Mouse (Mus musculus): ENCODE results near the gene Camk2n2. TPM values are rescaled to one million over a fixed set of nuclear protein-coding genes. Genes with fewer than 3 reads are reported as not detected.
A peak's percentile ranks its signal among the peaks of the same experiment; 100 is the strongest.

The Camk2n2 gene
- polyA plus RNA-seq, 1 experiment from 2014 or later, result 63.8 TPM

DNA sequence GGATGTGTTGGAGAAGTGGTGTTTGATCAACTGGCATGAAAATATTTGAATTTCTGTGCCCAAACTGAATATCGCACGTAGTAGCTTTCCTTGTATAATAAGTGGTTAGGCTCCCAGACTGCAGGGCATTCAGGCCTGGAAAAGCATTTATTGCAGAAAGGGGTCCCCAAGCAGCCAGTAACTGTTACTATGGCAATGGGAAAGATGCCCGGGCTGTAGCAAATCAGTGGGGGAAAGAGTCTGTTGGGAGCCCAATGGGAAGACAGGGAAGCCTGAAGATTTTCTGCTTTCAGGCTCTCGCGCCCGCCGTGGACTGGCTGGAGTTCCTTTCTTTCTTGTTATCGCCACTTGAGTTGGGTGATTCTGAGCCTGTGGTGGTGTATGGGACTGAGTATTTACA lies 17.3 kb upstream of the Camk2n2 start:
- peak; percentile 47; the same call in 1 of the 2 replicates for ATAC-seq (ENCODE audit: low FRiP score)
- Histone ChIP-seq H3K9me3 (ENCODE audit: control insufficient read depth, low read length) (no peaks in the 10 kb centered on the region), H3K4me1 (replicated peaks; ENCODE audit: control insufficient read depth, insufficient read depth, low read length) (no peaks in the 10 kb centered on the region), H3K27ac (0 out of 2 replicates have a peak overlapping the region, but pooled peaks have one; percentile 7), H3K27me3 (ENCODE audit: control insufficient read depth, insufficient read depth, low read length) (no peaks in the 10 kb centered on the region), H3K36me3 (replicated peaks; ENCODE audit: control insufficient read depth, insufficient read depth) (peaks cover 13% of the 10 kb centered on the region), H3K4me3 (replicated peaks; ENCODE audit: low read length) (no peak overlapping the region), H3K9ac (no peak overlapping the region), H3K4me2 (replicated peaks) (no peak overlapping the region)
- DNase-seq (ENCODE audit: low spot score), result peak; percentile 40
- WGBS, result 68% methylated on average over 8 of the region's 8 CpGs

DNA sequence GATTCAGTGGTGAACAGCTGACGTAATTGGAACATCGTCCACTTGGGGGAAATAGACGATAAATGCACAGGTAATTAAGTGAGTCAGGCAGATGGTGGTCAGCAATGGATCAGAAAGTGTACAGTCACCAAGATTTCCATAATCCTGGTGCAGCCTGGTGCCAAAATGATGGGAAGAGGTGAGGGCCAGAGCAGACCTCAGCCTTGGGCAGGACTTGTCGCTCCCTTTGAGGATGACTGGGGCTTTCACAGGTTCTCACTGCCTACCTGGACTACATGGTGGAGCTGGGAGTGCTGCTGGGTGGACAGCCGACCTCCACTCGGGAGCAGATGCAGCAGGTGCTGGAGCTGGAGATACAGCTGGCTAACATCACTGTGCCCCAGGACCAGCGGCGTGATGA lies 16.3 kb upstream of the Camk2n2 start:
- no peak overlapping the region for H3K4me3 ChIP-seq (replicated peaks; ENCODE audit: low read length)
- WGBS, result 82% methylated on average over 8 of the region's 8 CpGs
- no peaks in the 10 kb centered on the region for H3K4me1 ChIP-seq (replicated peaks; ENCODE audit: control insufficient read depth, insufficient read depth, low read length)
- H3K9me3 ChIP-seq (ENCODE audit: control insufficient read depth, low read length), result no peaks in the 10 kb centered on the region
- H3K36me3 ChIP-seq (replicated peaks; ENCODE audit: control insufficient read depth, insufficient read depth), result peaks cover 21% of the 10 kb centered on the region
- H3K9ac ChIP-seq, result no peak overlapping the region
- H3K27me3 ChIP-seq (ENCODE audit: control insufficient read depth, insufficient read depth, low read length), result no peaks in the 10 kb centered on the region
- no peak for ATAC-seq (ENCODE audit: low FRiP score)
- no peak overlapping the region for H3K4me2 ChIP-seq (replicated peaks)
- no peak for DNase-seq (ENCODE audit: low spot score)
- H3K27ac ChIP-seq, result no peak overlapping the region

DNA sequence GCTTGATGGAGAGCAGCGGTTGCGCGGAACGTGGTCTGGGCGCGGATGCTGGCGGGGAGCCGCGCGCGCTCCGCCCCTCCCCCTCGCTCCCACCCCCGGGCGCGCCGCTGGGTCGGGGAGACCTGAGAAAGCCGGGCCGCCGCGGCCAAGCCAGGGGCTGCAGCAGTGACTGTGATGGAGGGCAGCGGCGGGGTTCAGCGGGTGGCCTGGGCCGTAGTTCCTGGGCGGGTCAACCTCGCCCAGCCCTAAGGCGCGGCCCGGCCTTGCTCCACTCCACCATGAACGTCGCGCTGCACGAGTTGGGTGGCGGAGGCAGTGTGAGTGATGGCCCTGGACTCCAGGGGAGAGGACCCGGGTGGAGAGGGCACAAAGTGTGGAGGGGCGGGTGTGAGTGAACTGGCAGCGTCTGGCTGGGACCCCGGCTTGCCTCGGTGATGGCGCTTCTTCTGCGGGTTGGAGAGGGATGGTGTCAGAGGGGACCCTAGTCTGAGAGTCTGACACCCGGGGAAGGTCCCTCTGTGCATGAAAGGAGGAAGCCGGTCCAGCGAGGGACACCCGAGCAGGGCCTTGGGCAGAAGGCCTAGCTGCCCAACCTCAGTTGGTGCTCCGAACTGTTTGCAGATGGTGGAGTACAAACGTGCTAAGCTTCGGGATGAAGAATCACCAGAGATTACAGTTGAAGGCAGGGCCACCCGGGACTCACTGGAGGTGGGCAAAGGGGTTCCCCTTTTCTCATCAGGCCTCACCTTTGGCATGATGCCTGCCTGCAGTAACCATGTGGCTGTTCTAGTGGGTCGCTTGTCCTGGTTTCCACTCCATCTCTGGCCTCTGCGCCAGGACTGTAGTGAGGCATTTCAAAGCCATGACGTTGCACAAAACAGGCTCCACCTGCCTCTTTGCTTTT lies 8.9 kb upstream of the Camk2n2 start, which contains the start of gene Ece2:
TSS of gene Ece2 (plus strand) at position 98 of the 904 bp plus-strand sequence.
- peak within 1 kb of the TSS; percentile 79 for H3K9ac ChIP-seq
- ATAC-seq (ENCODE audit: low FRiP score), result peak; percentile 73
- peaks cover 7% of the 10 kb centered on the region; the same call in 1 of the 2 replicates for H3K4me1 ChIP-seq (replicated peaks; ENCODE audit: control insufficient read depth, insufficient read depth, low read length)
- peaks cover 16% of the 10 kb centered on the region for H3K36me3 ChIP-seq (replicated peaks; ENCODE audit: control insufficient read depth, insufficient read depth)
- DNase-seq (ENCODE audit: low spot score), result peak; percentile 45
- H3K9me3 ChIP-seq (ENCODE audit: control insufficient read depth, low read length), result no peaks in the 10 kb centered on the region
- peak within 1 kb of the TSS; percentile 64 for H3K4me3 ChIP-seq (replicated peaks; ENCODE audit: low read length)
- no peaks in the 10 kb centered on the region for H3K27me3 ChIP-seq (ENCODE audit: control insufficient read depth, insufficient read depth, low read length)
- H3K27ac ChIP-seq, result 0 out of 2 replicates have a peak within 1 kb of the TSS, but pooled peaks have one; percentile 39
- H3K4me2 ChIP-seq (replicated peaks), result peak within 1 kb of the TSS; percentile 96
- 6% methylated on average over 51 of the region's 54 CpGs for WGBS

DNA sequence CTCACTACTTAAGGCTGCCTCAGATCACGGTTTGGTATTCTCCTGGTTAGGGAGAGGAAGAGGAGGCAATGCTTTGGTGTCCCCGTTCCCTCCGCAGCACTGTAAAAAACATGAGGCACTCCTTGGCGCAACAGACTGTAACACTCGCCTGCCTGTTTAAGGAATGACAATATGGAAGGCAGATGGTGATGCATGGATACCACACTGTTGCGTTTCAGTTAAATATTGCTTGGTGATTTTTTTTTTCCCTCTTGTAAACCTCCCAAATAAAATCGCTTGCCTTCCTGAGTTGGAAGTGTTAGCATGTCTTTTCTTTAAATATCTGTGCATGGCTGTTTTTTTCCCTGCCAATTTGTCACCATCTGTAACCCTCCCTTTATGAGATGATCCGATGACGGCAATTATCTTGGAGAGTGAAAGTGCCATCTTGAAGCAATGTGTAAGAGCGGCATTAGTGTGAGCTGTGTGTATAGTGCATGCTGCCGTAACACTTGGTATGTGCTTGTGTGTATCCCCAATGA lies 7.8 kb upstream of the Camk2n2 start:
- WGBS, result 46% methylated on average over 11 of the region's 11 CpGs
- no peak for ATAC-seq (ENCODE audit: low FRiP score)
- H3K4me3 ChIP-seq (replicated peaks; ENCODE audit: low read length), result peak overlapping the region; percentile 64
- H3K9me3 ChIP-seq (ENCODE audit: control insufficient read depth, low read length), result no peaks in the 10 kb centered on the region
- DNase-seq (ENCODE audit: low spot score), result no peak
- peak overlapping the region; percentile 96 for H3K4me2 ChIP-seq (replicated peaks)
- no peak overlapping the region for H3K27ac ChIP-seq
- no peak overlapping the region for H3K9ac ChIP-seq
- peaks cover 16% of the 10 kb centered on the region for H3K36me3 ChIP-seq (replicated peaks; ENCODE audit: control insufficient read depth, insufficient read depth)
- no peaks in the 10 kb centered on the region for H3K27me3 ChIP-seq (ENCODE audit: control insufficient read depth, insufficient read depth, low read length)
- peaks cover 7% of the 10 kb centered on the region; the same call in 1 of the 2 replicates for H3K4me1 ChIP-seq (replicated peaks; ENCODE audit: control insufficient read depth, insufficient read depth, low read length)

DNA sequence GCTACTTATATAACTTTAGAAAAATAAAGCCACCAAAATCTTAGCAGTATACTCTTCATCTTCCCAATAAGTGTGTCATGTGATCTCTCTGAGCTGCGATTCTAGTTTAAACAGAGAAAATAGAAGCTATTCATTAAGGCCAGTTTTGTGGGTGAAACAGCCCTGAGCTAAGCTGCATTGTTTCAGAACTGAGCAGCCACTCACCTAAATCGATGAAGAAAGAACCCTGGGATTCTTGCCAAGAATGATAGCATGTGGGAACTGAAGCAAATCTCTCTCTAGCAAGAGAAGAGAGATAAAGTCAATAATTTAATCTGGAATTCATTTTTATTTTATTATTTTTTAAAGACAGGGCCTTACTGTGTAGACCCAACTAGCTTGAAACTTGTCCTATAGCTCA lies 2.1 kb upstream of the Camk2n2 start:
- Histone ChIP-seq H3K9ac (no peak overlapping the region), H3K27ac (peak overlapping the region; percentile 95; the same call in 1 of the 2 replicates), H3K4me1 (replicated peaks; ENCODE audit: control insufficient read depth, insufficient read depth, low read length) (peaks cover 12% of the 10 kb centered on the region), H3K36me3 (replicated peaks; ENCODE audit: control insufficient read depth, insufficient read depth) (no peaks in the 10 kb centered on the region), H3K4me2 (replicated peaks) (peak overlapping the region; percentile 94; the same call in 1 of the 2 replicates), H3K4me3 (replicated peaks; ENCODE audit: low read length) (no peak overlapping the region), H3K27me3 (ENCODE audit: control insufficient read depth, insufficient read depth, low read length) (no peaks in the 10 kb centered on the region), H3K9me3 (ENCODE audit: control insufficient read depth, low read length) (no peaks in the 10 kb centered on the region)
- whole genome bisulfite sequencing, result 38% methylated on average over 2 of the region's 2 CpGs
- ATAC-seq (ENCODE audit: low FRiP score) (no peak), DNase-seq (ENCODE audit: low spot score) (no peak)

DNA sequence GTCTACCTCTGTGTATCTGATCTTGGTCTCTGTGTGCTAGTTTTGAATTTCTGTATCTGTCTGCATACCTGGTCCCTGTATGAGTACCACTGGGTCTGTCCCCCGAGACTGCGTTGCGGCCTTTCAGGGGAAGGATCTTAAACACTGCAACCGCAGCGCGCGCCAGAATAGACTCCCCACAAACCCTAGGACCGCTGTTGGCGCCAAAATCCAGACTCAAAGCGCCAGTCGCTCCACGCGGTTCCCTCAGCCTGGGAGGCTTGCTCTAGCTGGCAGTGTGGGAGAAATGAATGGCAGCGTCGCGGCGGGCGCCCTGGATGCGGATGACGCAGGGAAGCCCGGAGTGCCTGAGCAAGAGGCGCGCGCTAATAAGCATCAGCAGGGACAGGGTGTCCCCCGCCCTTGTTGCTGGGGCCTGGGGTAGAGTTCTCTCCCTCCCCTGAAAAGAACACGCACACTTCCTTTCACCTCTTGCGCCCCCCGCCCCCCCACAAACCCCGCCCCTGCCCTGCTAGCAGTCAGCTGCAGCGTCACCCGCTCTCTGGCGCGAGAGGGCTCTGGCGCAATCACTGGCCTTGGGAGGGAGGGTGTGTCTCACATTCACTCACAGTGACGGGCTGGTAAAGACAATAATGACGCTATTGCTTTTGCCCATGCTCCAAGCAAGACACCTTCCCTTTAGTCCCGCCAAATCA lies 1.1 kb upstream of the Camk2n2 start:
- Histone ChIP-seq H3K36me3 (replicated peaks; ENCODE audit: control insufficient read depth, insufficient read depth) (0 out of 2 replicates have a peak, but pooled peaks cover 8% of the 10 kb centered on the region), H3K4me1 (replicated peaks; ENCODE audit: control insufficient read depth, insufficient read depth, low read length) (peaks cover 12% of the 10 kb centered on the region), H3K9me3 (ENCODE audit: control insufficient read depth, low read length) (no peaks in the 10 kb centered on the region), H3K9ac (peak overlapping the region; percentile 90), H3K27ac (peak overlapping the region; percentile 95), H3K27me3 (ENCODE audit: control insufficient read depth, insufficient read depth, low read length) (no peaks in the 10 kb centered on the region), H3K4me3 (replicated peaks; ENCODE audit: low read length) (peak overlapping the region; percentile 80), H3K4me2 (replicated peaks) (peak overlapping the region; percentile 94)
- peak; percentile 71 for ATAC-seq (ENCODE audit: low FRiP score)
- peak; percentile 72 for DNase-seq (ENCODE audit: low spot score)
- WGBS, result 1% methylated on average over 34 of the region's 37 CpGs

DNA sequence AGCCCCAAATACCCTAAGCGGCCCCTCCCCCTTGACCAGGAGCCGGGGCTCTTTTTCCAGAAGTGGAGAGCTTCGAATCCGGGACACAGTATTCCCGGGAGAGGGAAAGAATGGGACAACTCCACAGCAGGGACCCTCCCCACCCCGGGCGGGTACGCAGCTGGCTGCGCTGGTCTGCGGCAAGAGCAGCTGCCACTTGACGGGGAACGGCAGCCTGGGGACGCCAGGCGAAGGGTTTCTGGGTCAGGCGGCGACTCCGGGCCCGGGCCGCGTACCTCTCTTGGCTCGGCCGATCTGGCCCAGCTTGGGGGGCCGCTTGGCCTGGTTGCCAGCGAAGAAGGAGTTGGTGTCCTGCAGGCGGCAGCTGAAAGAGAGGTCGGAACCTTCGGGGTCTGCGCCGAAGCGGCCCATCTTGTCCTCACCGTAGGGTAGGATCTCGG lies 316 bp downstream of the Camk2n2 start:
- DNase-seq (ENCODE audit: low spot score) (no peak), ATAC-seq (ENCODE audit: low FRiP score) (peak; percentile 9; the same call in 1 of the 2 replicates)
- WGBS, result under 1% methylated on average over 32 of the region's 32 CpGs
- Histone ChIP-seq H3K4me1 (replicated peaks; ENCODE audit: control insufficient read depth, insufficient read depth, low read length) (peaks cover 12% of the 10 kb centered on the region), H3K9ac (peak overlapping the region; percentile 90), H3K9me3 (ENCODE audit: control insufficient read depth, low read length) (no peaks in the 10 kb centered on the region), H3K4me3 (replicated peaks; ENCODE audit: low read length) (peak overlapping the region; percentile 80), H3K27ac (peak overlapping the region; percentile 95), H3K4me2 (replicated peaks) (peak overlapping the region; percentile 94), H3K27me3 (ENCODE audit: control insufficient read depth, insufficient read depth, low read length) (no peaks in the 10 kb centered on the region), H3K36me3 (replicated peaks; ENCODE audit: control insufficient read depth, insufficient read depth) (peaks cover 19% of the 10 kb centered on the region)

DNA sequence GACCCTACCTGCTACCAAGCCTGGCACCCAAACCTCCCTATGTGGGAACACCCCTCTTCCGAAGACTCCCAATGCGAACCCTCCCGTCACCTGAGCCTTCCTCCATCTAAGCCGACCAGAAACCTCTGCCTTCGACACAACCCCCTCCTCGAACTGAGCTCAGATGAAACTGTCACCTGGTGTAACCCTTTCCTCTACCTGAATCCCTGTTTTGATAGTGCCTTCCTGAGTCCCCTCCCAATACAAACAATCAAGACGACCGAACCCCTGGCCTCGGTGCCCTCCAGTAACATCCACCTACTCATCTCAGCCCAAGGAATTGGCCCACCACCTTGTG lies 720 bp downstream of the Camk2n2 start:
- ATAC-seq (ENCODE audit: low FRiP score), result peak; percentile 5; the same call in 1 of the 2 replicates
- under 1% methylated on average over 9 of the region's 9 CpGs for WGBS

More for the DNA sequence above, 720 bp downstream of the Camk2n2 start:
- Histone ChIP-seq H3K9ac (peak overlapping the region; percentile 90), H3K27ac (peak overlapping the region; percentile 95), H3K9me3 (ENCODE audit: control insufficient read depth, low read length) (no peaks in the 10 kb centered on the region), H3K4me2 (replicated peaks) (peak overlapping the region; percentile 94), H3K4me1 (replicated peaks; ENCODE audit: control insufficient read depth, insufficient read depth, low read length) (peaks cover 12% of the 10 kb centered on the region), H3K36me3 (replicated peaks; ENCODE audit: control insufficient read depth, insufficient read depth) (peaks cover 23% of the 10 kb centered on the region), H3K27me3 (ENCODE audit: control insufficient read depth, insufficient read depth, low read length) (no peaks in the 10 kb centered on the region), H3K4me3 (replicated peaks; ENCODE audit: low read length) (peak overlapping the region; percentile 80)
- DNase-seq (ENCODE audit: low spot score), result no peak
